In the genomic region with DNA sequence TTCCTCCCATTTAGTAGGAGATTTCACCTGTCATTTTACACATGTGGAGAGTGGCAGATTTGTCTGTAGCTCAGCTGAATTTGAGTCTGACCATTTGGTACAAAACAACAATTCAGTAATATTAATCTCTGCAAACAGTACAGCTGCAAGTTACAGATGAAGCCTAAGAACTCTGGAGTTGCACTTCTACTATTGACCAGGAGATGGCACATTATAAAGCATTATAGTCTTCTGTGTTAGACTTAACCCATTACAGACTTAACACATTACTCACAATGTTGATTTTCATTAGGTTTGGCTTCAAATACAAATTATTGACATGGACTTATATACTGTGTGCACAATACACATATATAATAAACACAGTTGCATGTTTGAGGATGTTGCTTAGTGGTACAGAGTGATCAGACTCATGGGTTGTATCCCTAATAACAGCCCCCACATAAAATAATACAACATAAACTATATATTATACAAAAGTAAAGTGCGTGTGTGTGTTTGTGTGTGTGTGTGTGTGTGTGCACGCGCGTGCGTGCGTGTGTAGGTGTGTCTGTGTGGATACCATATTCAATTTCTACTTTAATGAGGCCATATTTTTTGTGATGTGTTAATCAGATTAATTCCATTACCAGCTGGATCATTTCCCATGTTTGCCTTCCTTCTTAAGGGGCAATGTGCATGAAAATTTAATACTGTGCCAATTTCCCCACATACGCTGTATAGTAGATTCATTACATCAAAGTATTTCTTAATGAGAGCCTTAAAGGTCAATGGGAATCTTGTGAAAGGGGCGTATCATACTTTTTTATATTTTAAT, we compare ENCODE assay signal across 11 mouse cellular contexts. TPM values are rescaled to one million over a fixed set of nuclear protein-coding genes. Genes with fewer than 3 reads are reported as not detected.
DNase-seq lines count a peak whose midpoint lies in the region; ATAC-seq and TF ChIP-seq lines count a peak whose summit lies in the region.
"Had no signal": no experiment of that assay in that cellular context is flagged by ENCODE, and none has a peak within 500 bp of the region (broad histone marks: within the 10 kb centered on the region; RNA-seq: fewer than 3 reads in every experiment).

No protein-coding gene starts in this region.

- H3K9me3 ChIP-seq in intestine, postnatal 0 days (ENCODE audit: control insufficient read depth), result no peaks in the 10 kb centered on the region
- H3K9me3 ChIP-seq in intestine, embryonic 15.5 days, result no peaks in the 10 kb centered on the region
- no peaks in the 10 kb centered on the region for H3K9me3 ChIP-seq in midbrain, embryonic 12.5 days
- H3K9me3 ChIP-seq in kidney, embryonic 15.5 days (replicated peaks), result no peaks in the 10 kb centered on the region

- peak; percentile 20 for DNase-seq in ES-CJ7 (ENCODE audit: low read depth, low spot score)
- peak; percentile 62 for DNase-seq in embryo, embryonic 10.5 days (ENCODE audit: low spot score)
- DNase-seq in frontal cortex, postnatal 10 days (ENCODE audit: low spot score in 2 of 2), result no peak
- no peak for DNase-seq in spleen, postnatal 36 days (ENCODE audit: low spot score in 2 of 2)
- DNase-seq: cerebellum, postnatal 25 days; left cerebral cortex, postnatal 4 days had no signal

- ATAC-seq in intestine, postnatal 0 days, result no peak
- no peak for ATAC-seq in intestine, embryonic 15.5 days
- ATAC-seq in midbrain, embryonic 12.5 days (ENCODE audit: low FRiP score, low read depth), result peak; percentile 12; the same call in 1 of the 2 replicates
- ATAC-seq in kidney, embryonic 15.5 days (replicated peaks; ENCODE audit: low FRiP score), result no peak

- H3K27me3 ChIP-seq in intestine, postnatal 0 days (replicated peaks; ENCODE audit: control insufficient read depth, insufficient read depth, low read length), result no peaks in the 10 kb centered on the region
- no peaks in the 10 kb centered on the region for H3K27me3 ChIP-seq in intestine, embryonic 15.5 days (replicated peaks)
- H3K27me3 ChIP-seq in midbrain, embryonic 12.5 days, result no peaks in the 10 kb centered on the region
- H3K27me3 ChIP-seq in kidney, embryonic 15.5 days, result no peaks in the 10 kb centered on the region

- TF ChIP-seq CTCF in intestine, postnatal 0 days (IDR thresholded peaks at IDR 0.05; ENCODE audit: low read depth), result peak; percentile 52

- no peak overlapping the region for H3K4me2 ChIP-seq in intestine, postnatal 0 days (replicated peaks; ENCODE audit: low read depth)
- H3K4me2 ChIP-seq in intestine, embryonic 15.5 days (replicated peaks), result no peak overlapping the region
- H3K4me2 ChIP-seq in midbrain, embryonic 12.5 days (replicated peaks), result no peak overlapping the region
- no peak overlapping the region for H3K4me2 ChIP-seq in kidney, embryonic 15.5 days

- no peaks in the 10 kb centered on the region for H3K4me1 ChIP-seq in intestine, postnatal 0 days (replicated peaks; ENCODE audit: control insufficient read depth, insufficient read depth, low read length)
- H3K4me1 ChIP-seq in intestine, embryonic 15.5 days (replicated peaks), result no peaks in the 10 kb centered on the region
- no peaks in the 10 kb centered on the region for H3K4me1 ChIP-seq in midbrain, embryonic 12.5 days
- no peaks in the 10 kb centered on the region for H3K4me1 ChIP-seq in kidney, embryonic 15.5 days

- H3K36me3 ChIP-seq in intestine, postnatal 0 days (ENCODE audit: control insufficient read depth, insufficient read depth), result no peaks in the 10 kb centered on the region
- no peaks in the 10 kb centered on the region for H3K36me3 ChIP-seq in intestine, embryonic 15.5 days
- no peaks in the 10 kb centered on the region for H3K36me3 ChIP-seq in midbrain, embryonic 12.5 days
- no peaks in the 10 kb centered on the region for H3K36me3 ChIP-seq in kidney, embryonic 15.5 days

- H3K9ac ChIP-seq in intestine, postnatal 0 days (ENCODE audit: low read depth, low read length), result no peak overlapping the region
- no peak overlapping the region for H3K9ac ChIP-seq in intestine, embryonic 15.5 days
- H3K9ac ChIP-seq in midbrain, embryonic 12.5 days (replicated peaks), result no peak overlapping the region
- H3K9ac ChIP-seq in kidney, embryonic 15.5 days, result no peak overlapping the region

- 91% methylated on average over 8 of the region's 8 CpGs for WGBS in intestine, postnatal 0 days
- 86% methylated on average over 8 of the region's 8 CpGs for WGBS in intestine, embryonic 15.5 days
- WGBS in midbrain, embryonic 12.5 days, result 87% methylated on average over 8 of the region's 8 CpGs
- WGBS in kidney, embryonic 15.5 days, result 87% methylated on average over 8 of the region's 8 CpGs

- H3K4me3 ChIP-seq in intestine, postnatal 0 days (ENCODE audit: low read depth, low read length), result no peak overlapping the region
- H3K4me3 ChIP-seq in intestine, embryonic 15.5 days (replicated peaks), result no peak overlapping the region
- H3K4me3 ChIP-seq in midbrain, embryonic 12.5 days, result no peak overlapping the region
- no peak overlapping the region for H3K4me3 ChIP-seq in kidney, embryonic 15.5 days (replicated peaks)

- H3K27ac ChIP-seq in intestine, postnatal 0 days (ENCODE audit: low read depth, low read length), result no peak overlapping the region
- H3K27ac ChIP-seq in intestine, embryonic 15.5 days, result no peak overlapping the region
- no peak overlapping the region for H3K27ac ChIP-seq in midbrain, embryonic 12.5 days (replicated peaks)
- H3K27ac ChIP-seq in kidney, embryonic 15.5 days, result no peak overlapping the region

RNA-seq across cellular contexts. Expression of a gene that starts 10.8 kb away (rescaled TPM):
- polyA plus RNA-seq in intestine, postnatal 0 days (2015; fragmentation: Nextera tagmentation; extraction: Ambion mirVana), result 0.34 and 0.38 TPM in 2 replicates
- polyA plus RNA-seq in intestine, embryonic 15.5 days (2015; fragmentation: Nextera tagmentation; extraction: Ambion mirVana), result 0.54 and 0.90 TPM in 2 replicates
- 8.9 and 10.1 TPM in 2 replicates for polyA plus RNA-seq in midbrain, embryonic 12.5 days (2016; fragmentation: Nextera tagmentation; extraction: Ambion mirVana)
- polyA plus RNA-seq in kidney, embryonic 15.5 days (2015; fragmentation: Nextera tagmentation; extraction: Ambion mirVana), result 1.6 and 1.7 TPM in 2 replicates
- polyA plus RNA-seq: spleen, adult 2 months had no signal

Comparison
In these comparisons a context has a peak if more than half of its experiments do, and no peak if none do; other contexts are left out.
1. DNase-seq: peak in ES-CJ7 (single experiment) and embryo, embryonic 10.5 days (single experiment); none in frontal cortex, postnatal 10 days (0 of 2) and spleen, postnatal 36 days (0 of 2).